Mouse (Mus musculus) right cerebral cortex, postnatal 4 days (tissue): ENCODE measurements around the gene Lamp2.
"Not testable (repeated sequence)": the region's sequence is repeated elsewhere in the genome, so short reads cannot be mapped to it uniquely, and the experiment has no call there.

Experiments used
- DNase-seq: peaks from one replicate; pipeline ENCODE4 v3.0.0-alpha.2; 2022

Lamp2 gene

DNA sequence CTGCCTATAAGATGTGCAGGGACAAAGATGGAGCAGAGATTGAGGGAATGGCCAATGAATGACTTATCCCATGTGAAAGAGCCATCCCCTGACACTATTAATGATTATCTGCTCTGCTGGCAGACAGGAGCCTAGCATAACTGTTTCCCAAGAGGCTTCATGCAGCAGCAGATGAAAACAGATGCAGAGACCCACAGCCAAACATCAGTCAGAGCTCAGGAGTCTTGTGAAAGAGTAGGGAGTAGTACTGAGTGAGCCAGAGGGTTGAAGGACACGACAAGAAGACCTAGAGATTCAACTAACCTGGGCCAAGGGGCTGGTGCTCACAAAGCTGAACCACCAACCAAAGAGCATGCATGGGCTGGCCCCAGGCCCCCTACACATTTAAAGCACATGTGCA lies 30.2 kb downstream of the Lamp2 start:
- DNase-seq, result no peak

- DNase-seq, result no peak
Measured at GRCm38 (mm10) chrX:38423096-38423495, 33.2 kb downstream of the Lamp2 start.

GRCm38 (mm10) chrX:38422396-38422795 lies 33.9 kb downstream of the Lamp2 start:
- DNase-seq, result no peak

GRCm38 (mm10) chrX:38403879-38404278 lies 52.4 kb downstream of the Lamp2 start:
- DNase-seq, result no peak

GRCm38 (mm10) chrX:38402981-38403380 lies 53.3 kb downstream of the Lamp2 start:
- no peak for DNase-seq

GRCm38 (mm10) chrX:38402004-38402403 lies 54.2 kb downstream of the Lamp2 start:
- DNase-seq, result no peak

DNA sequence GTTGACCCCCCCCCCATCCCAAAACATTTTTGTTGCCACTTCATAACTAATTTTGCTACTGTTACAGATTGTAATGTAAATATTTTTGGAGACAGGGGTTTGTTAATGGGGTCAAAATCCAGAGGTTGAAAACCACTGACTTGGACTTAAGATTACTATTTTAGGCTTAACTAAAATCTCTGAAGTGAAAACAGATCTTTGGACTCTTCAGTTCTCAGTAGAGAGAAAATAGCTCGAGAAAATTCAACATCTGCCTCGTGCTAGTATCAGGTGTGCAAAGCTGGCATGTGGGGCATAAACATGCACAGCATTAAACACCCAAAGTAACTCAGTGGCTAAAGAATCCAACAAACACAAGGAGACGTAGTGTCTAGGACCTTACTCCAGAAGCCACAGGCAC lies 55.6 kb downstream of the Lamp2 start:
- DNase-seq, result no peak

- DNase-seq, result no peak
Measured at GRCm38 (mm10) chrX:38399671-38400070, 56.6 kb downstream of the Lamp2 start.

DNA sequence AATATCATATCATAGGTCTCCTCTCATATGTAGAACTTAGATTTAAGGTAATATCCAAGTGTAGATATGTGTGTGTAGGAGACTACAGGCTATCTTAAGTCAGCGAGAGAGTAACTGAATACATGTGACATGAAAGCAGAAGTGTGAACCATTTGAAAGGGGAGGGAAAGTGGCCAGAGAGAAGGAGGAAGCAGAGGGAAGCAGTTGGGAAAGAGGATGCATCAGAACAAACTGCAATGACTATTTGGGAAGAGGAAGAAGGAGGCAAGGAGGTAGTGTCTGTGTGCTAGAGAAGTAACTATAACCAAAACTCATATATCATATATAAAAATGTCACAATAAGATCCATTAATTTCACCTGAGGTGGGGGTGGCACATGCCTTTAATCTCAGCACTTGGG lies 83.1 kb downstream of the Lamp2 start:
- DNase-seq, result not testable (repeated sequence)

GRCm38 (mm10) chrX:38364621-38365020 lies 91.6 kb downstream of the Lamp2 start:
- not testable (repeated sequence) for DNase-seq

- DNase-seq, result no peak
Measured at GRCm38 (mm10) chrX:38362016-38362415, 94.2 kb downstream of the Lamp2 start.
